Mouse (Mus musculus): ENCODE data around the gene Esp36. TPM values are rescaled to one million over a fixed set of nuclear protein-coding genes. Genes with fewer than 3 reads are reported as not detected.

Esp36 gene
- not detected for polyA plus RNA-seq (2014; fragmentation: Illumina TruSeq; extraction: RNeasy Lipid Tissue Mini Kit (QIAGEN cat#74804); ENCODE audit: low read depth, low replicate concordance)

GRCm38 (mm10) chr17:38420085-38420484, at the start of gene Esp36:
TSS of gene Esp36 (minus strand) at chr17:38420185.

Other genes with a start within 250 kb of the Esp36 start
- not detected for gene Olfr134, start 248.8 kb downstream of the Esp36 start, polyA plus RNA-seq (2014; fragmentation: Illumina TruSeq; extraction: RNeasy Lipid Tissue Mini Kit (QIAGEN cat#74804); ENCODE audit: low read depth, low replicate concordance)
- gene Olfr135, start 215.8 kb downstream of the Esp36 start, polyA plus RNA-seq (2014; fragmentation: Illumina TruSeq; extraction: RNeasy Lipid Tissue Mini Kit (QIAGEN cat#74804); ENCODE audit: low read depth, low replicate concordance) = not detected
- gene Olfr138, start 159.2 kb downstream of the Esp36 start, polyA plus RNA-seq (2014; fragmentation: Illumina TruSeq; extraction: RNeasy Lipid Tissue Mini Kit (QIAGEN cat#74804); ENCODE audit: low read depth, low replicate concordance) = not detected
- gene Olfr137, start 112.6 kb downstream of the Esp36 start, polyA plus RNA-seq (2014; fragmentation: Illumina TruSeq; extraction: RNeasy Lipid Tissue Mini Kit (QIAGEN cat#74804); ENCODE audit: low read depth, low replicate concordance) = not detected
- not detected for gene Olfr136, start 90.4 kb downstream of the Esp36 start, polyA plus RNA-seq (2014; fragmentation: Illumina TruSeq; extraction: RNeasy Lipid Tissue Mini Kit (QIAGEN cat#74804); ENCODE audit: low read depth, low replicate concordance)
- gene Esp34, start 134.0 kb upstream of the Esp36 start, polyA plus RNA-seq (2014; fragmentation: Illumina TruSeq; extraction: RNeasy Lipid Tissue Mini Kit (QIAGEN cat#74804); ENCODE audit: low read depth, low replicate concordance) = not detected
- not detected for gene Esp31, start 219.3 kb upstream of the Esp36 start, polyA plus RNA-seq (2014; fragmentation: Illumina TruSeq; extraction: RNeasy Lipid Tissue Mini Kit (QIAGEN cat#74804); ENCODE audit: low read depth, low replicate concordance)